Mouse (Mus musculus) T-helper 1 cell (primary cell): Measurements from ENCODE around the gene Nqo1.

ENCODE experiments used
- in situ Hi-C: fragments of 300-600 bp; cut with MboI, MseI; formaldehyde crosslinking; loops from one replicate; pipeline ENCODE4 v1.15.1; 2025; ENCODE audit warnings: high pct_unique_total_duplicates

Gene Nqo1

GRCm38 (mm10) chr8:107403038-107403781 is at the start of gene Nqo1:
Gene Nqo1, minus strand, starts transcription at chr8:107403206.
- in situ Hi-C loops: no loop called here

GRCm38 (mm10) chr8:107451414-107452066 is 48.5 kb upstream of the Nqo1 start:
- in situ Hi-C loops: loop anchor here (5.0 kb wide), 1 partner anchor 126 kb away; no protein-coding TSS in a partner anchor

DNA sequence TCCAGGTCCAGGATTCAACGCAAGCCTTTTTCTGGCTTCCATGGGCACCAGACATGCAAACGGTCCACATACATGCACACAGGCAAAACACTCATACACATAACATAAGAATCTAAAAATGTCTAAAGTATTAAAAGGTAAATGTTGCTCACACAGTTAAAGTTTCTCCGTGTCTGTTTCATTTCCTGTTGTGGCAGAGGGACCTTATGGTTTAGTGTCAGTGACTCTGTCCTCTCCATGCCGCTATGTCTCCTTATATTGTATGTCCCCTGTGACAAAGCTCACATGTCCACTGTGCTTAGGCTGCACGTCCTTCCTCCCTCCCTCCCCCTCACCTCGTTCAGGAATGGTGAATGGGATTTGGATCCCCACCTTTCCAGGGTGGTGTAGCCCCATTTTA is 46.6 kb upstream of the Nqo1 start:
- in situ Hi-C loops: loop anchor here (5.0 kb wide), 1 partner anchor 128 kb away; no protein-coding TSS in a partner anchor

DNA sequence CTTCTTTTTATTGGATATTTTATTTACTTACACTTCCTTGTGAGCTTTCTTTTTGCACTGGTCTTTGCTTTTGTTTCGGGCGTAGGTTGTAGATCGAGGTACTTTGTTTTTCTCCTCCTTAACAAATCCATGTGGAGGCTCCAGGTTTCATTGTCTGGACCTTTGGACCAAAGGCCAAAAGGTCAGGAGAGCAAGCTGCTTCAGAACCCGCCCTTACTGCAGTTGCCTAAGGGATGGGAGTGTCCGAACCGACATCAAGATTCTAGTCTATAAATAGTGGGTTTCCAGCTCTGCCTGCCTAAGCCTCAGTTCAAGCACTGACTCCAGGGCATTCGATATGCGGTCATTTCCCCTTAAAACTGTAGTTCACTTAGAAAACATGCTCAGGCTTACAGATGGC is 46.1 kb upstream of the Nqo1 start:
- in situ Hi-C loops: no loop called here

DNA sequence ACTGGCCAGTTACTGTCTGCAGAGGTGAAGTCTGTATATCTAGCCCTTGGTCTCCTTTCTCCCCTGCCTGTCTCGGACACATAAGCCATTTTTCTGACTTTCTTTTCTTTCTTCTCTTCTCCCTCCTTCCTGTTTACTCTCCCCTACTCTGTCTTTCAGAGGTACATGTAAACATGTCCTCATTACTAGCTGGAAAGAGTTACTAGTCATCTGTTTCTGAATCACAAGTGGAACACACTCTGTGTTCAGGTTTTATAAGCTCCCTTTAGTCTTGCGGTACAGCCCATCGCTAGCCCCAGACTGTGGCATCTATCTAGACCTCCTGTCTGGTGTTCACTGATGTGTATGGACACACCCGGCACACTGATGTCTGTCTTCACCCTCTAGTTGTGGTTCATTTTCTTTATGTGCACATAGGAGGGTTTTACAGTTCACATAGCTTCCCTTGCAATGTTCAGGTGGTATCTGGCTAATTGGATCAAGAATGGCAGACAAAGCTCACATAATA is 45.4 kb upstream of the Nqo1 start:
- in situ Hi-C loops: no loop called here

GRCm38 (mm10) chr8:107447713-107448112 is 44.7 kb upstream of the Nqo1 start:
- in situ Hi-C loops: no loop called here

DNA sequence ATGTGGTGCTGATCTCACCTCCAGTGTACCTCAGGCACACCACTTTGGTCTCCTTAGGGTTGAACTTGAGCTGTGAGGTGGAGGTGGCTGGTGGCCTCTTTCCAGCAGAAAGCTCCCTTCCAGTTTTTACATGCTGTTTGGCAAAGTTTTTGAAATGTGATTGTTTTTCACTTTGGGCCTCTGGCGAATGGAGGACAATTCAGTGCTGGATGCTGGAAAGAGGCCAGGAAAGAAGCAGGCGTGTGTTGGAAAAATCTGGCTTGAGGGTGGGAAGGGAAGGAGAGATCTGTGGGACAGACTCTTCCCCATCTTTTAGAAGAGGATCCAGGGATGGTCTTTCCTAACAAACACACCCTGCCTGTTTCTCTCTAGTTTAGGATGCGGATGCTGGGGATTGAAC is 41.6 kb upstream of the Nqo1 start:
- in situ Hi-C loops: no loop called here

DNA sequence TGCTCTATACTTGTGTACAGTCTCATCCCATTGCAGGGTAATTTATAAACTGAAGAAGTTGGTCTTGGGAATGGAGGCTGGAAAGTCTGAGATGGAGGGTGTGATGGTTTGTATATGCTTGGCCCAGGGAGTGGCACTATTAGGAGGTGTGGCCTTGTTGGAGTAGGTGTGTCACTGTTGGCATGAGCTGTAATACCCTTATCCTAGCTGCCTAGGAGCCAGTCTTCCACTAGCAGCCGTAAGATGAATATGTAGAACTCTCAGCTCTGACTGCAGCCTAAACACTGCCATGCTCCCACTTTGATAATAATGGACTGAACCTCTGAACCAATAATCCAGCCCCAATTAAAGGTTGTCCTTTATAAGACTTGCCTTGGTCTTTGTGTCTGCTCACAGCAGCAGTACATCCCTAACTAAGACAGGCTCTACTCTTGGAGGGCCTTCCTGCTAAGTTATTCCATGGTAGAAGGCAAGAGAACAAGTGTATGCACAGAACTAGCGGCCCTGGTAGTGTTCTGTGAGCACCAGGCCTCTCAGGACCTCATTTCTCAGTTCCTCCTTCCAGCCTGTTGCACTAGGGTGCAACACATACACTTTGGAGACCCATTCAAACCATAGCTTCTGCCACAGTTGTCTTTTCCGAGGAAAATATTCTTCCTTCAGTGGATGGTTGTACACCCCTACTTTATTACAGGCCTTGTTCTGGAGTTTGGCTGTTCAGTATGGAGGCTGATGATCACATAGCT is 37.0 kb upstream of the Nqo1 start:
- in situ Hi-C loops: no loop called here

DNA sequence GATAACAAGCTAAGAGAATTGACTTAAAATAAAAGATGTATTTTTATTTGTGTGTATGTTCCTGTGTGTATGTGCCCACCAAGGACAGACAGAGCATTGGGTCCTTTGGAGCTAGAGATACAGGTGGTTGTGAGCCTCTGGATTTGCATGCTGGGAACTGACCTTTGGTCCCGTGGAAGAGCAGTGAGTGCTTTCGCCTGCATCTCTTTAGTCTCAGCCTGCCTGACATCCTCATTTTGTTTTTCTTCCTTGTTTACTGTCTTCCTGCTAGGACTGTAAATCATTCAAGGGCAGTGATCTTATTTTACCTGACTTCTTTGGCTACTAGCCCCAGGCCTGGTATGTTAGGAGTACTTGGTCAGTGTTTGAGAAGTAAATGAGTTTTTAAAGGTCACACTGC is 34.7 kb upstream of the Nqo1 start:
- in situ Hi-C loops: no loop called here

- in situ Hi-C loops: no loop called here
Measured at GRCm38 (mm10) chr8:107436841-107437421, 33.9 kb upstream of the Nqo1 start.

GRCm38 (mm10) chr8:107435962-107436831 is 33.2 kb upstream of the Nqo1 start, which contains the start of gene Wwp2:
Gene Wwp2, plus strand, starts transcription at chr8:107436365.
- in situ Hi-C loops: no loop called here

DNA sequence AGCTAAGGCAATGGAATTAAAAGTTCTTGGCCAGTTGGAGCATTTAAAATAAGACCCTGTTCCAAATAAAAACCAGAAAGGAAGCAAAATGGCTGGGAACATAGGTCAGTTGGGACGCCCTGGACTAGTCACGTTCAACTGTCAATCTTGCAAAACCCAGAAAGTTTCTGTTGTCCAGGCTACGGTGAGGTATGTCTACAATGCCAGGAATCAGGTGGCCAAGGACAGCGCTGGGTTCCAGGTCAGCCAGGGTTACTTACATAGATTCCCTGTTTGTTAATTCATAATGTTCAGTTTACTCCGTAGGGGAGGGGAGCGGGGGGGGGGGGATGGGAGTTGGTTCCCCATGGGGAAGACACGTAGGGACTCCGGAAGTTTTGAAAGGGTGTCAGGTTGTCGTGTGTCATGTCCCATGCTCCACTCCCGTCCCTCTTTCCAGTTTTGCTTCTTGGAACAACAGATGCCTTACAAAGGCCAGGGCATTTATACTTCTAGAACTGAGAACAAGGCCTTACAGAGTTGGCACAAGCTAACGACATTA is 32.5 kb upstream of the Nqo1 start:
- in situ Hi-C loops: no loop called here

- in situ Hi-C loops: no loop called here
Measured at GRCm38 (mm10) chr8:107430821-107431220, 27.8 kb upstream of the Nqo1 start.

GRCm38 (mm10) chr8:107425230-107425597 is 22.2 kb upstream of the Nqo1 start:
- in situ Hi-C loops: no loop called here

DNA sequence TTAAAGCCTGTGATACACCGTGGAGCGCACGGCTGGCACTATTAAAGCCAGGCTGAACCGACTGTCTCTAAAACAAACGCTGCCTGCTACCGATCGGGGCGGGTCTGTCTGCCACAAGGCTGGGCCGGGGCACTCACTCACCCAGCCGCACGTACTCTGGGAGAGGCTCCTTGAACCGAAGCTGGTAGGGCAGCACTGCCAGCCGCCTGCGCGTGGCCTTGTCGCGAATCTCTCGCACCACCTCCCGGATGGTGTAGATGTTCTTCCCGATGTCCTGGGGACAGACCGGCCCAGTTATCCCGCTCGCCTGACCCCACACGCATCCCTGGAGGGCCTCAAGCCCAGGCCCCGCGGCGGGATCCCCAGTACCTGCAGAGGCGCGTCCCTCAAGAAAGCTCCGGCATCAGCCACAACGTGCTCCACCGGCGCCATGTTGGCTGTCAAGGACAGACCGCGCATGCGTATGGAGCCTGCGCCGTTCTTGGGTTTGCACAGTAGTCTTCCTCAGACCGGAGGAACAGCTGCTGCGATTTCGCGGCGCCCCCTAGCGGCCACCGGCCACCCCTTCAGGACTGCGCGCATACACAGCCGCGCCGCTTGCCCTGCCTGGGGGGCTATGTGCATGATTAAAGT is 21.7 kb upstream of the Nqo1 start, which contains the start of gene Nob1:
Nob1 (minus strand) TSS at position 455 of the 633 bp plus-strand sequence.
- in situ Hi-C loops: loop anchor here (5.0 kb wide), 1 partner anchor 72 kb away; no protein-coding TSS in a partner anchor

DNA sequence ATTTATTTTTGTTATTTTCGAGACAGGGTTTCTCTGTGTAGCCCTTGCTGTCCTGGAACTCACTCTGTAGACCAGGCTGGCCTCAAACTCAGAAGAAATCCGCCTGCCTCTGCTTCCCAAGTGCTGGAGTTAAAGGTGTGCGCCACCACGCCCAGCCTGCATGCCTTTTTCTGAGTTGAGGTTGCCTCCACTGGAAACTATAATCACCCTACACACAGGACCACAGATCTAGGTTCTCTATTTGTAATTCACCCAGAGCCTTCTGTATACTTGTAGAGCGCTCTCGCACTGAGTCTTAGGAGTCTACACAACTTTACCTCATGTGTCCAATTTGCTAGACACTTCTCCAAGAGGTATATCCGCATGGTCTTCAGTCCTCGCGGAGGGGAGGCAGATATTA is 21.2 kb upstream of the Nqo1 start:
- in situ Hi-C loops: loop anchor here (5.0 kb wide), 1 partner anchor 72 kb away; no protein-coding TSS in a partner anchor

DNA sequence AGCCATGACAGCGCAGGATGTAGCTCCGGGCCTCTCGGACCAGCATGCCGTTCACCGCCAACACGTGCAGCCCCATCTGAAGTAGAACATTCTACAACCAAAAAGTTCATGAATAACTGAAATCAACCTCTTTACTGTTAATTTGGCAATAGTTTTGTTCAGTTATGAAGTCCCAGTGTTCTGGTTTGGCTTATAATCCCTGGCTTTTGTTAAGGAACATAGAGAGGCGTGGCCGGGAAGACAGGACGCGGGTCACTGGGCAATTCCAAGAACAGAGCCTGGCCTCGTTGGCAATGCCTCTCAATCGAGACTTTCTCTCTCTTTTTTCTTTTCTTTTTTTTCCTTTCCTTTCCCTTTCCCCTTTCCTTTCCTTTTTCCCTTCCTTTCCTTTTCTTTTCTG is 14.0 kb upstream of the Nqo1 start:
- in situ Hi-C loops: no loop called here

DNA sequence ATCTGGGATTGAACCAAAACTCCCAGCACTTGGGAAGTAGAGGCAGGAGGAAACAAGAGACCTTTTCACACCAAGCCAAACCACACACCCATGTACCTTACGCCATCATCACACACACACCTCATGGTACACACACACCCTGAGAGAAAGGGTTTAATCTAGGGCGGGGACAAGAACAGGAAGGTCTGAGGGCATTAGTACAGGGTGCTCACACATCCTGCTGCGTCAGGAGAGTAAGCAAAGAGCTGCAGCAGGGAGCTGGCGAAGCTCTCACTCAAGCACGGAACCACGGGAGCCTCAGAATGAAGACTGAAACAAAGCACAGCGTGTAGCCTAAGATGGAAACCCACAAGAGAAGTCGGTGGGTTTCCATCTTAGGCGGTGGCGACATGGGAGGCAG is 10.9 kb upstream of the Nqo1 start:
- in situ Hi-C loops: no loop called here

DNA sequence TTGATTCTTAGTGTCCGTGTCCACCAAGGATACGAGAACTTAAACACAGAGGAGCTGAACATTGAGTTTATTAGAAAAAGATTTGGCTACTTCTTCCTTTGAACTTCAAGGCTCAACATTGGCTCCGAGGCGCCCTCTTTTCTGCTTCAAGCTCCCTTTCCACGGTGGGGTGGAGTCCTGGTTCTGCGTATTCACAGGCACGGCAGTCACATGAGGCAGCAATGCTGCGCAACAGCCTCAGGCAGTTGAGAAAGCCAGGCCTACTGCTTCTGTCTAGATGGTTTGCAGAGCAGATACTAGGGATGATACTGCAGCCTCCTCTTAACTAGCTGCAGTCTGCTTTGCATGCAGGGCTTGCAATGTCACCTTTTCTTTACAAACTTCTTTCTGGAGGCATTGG is 9.5 kb upstream of the Nqo1 start:
- in situ Hi-C loops: no loop called here

DNA sequence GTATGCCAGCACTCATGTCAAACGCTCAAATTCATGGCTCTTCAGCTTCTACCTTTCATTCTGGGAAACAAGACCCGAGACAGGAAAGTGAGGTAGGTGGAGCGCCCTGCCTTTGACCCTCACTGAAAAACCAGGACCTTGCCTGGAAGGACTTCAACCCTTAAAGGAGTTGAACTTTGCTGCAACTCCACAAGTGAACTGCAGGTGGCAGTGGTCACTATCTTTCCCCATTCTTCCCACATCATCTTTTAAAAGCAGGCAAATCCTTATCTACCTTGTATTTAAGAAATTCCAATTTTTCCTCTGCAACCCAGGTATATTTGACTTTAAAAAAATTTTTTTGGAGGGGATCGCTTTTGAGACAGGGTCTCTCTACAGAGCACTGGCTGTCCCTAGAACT is 8.4 kb upstream of the Nqo1 start:
- in situ Hi-C loops: no loop called here
